Mouse (Mus musculus) skeletal muscle tissue, postnatal 0 days (tissue): ENCODE measurements around the gene Lce1h. TPM values are rescaled to one million over a fixed set of nuclear protein-coding genes. Genes with fewer than 3 reads are reported as not detected.

Experiments
- polyA plus RNA-seq: library from polyadenylated mRNA; unstranded; fragments of >200 nt; fragmentation: Nextera tagmentation; extraction: Ambion mirVana; gene quantifications from 2 replicates; pipeline ENCODE4 v1.2.1, GENCODE M21; 2015

The Lce1h gene
- 5.9 TPM in 1 of 2 replicates, not detected in the other for polyA plus RNA-seq

GRCm38 (mm10) chr3:92764965-92765364 lies at the start of gene Lce1h:
Gene Lce1h (minus strand): TSS chr3:92765065.

GRCm38 (mm10) chr3:92807791-92808190 lies 42.9 kb upstream of the Lce1h start, which contains the start of gene Lce1k:
Gene Lce1k (minus strand): TSS chr3:92807891.

GRCm38 (mm10) chr3:92790414-92790813 lies 25.5 kb upstream of the Lce1h start, which contains the start of gene Lce1j:
Gene Lce1j (minus strand): TSS chr3:92790514.

GRCm38 (mm10) chr3:92778799-92779198 lies 13.9 kb upstream of the Lce1h start, which contains the start of gene Lce1i:
Gene Lce1i (minus strand): TSS chr3:92778899.

GRCm38 (mm10) chr3:92752238-92752637 lies 12.6 kb downstream of the Lce1h start, which contains the start of gene Lce1g:
Gene Lce1g (minus strand): TSS chr3:92752338.

GRCm38 (mm10) chr3:92738996-92739395 lies 25.9 kb downstream of the Lce1h start, which contains the start of gene Gm38119:
Gene Gm38119 (minus strand): TSS chr3:92739096.

GRCm38 (mm10) chr3:92720250-92720649 lies 44.6 kb downstream of the Lce1h start, which contains the start of gene Lce1f:
Gene Lce1f (minus strand): TSS chr3:92720350.

Other genes with a start within 250 kb of the Lce1h start
- not detected in 2 replicates for gene 2310046K23Rik, start 230.6 kb downstream of the Lce1h start, polyA plus RNA-seq
- gene Ivl, start 191.3 kb downstream of the Lce1h start, polyA plus RNA-seq = 4.4 TPM in 1 of 2 replicates, not detected in the other
- gene Smcp, start 176.1 kb downstream of the Lce1h start, polyA plus RNA-seq = not detected in 2 replicates
- gene 2210017I01Rik, start 157.6 kb downstream of the Lce1h start, polyA plus RNA-seq = not detected in 2 replicates
- 3.9 TPM in 1 of 2 replicates, not detected in the other for gene Lce6a, start 143.4 kb downstream of the Lce1h start, polyA plus RNA-seq
- gene Lce1a1, start 116.8 kb downstream of the Lce1h start, polyA plus RNA-seq = 10.0 TPM in 1 of 2 replicates, not detected in the other
- gene Lce1b, start 108.1 kb downstream of the Lce1h start, polyA plus RNA-seq = 4.4 TPM in 1 of 2 replicates, not detected in the other
- 22.2 TPM in 1 of 2 replicates, not detected in the other for gene Lce1a2, start 94.8 kb downstream of the Lce1h start, polyA plus RNA-seq
- 19.1 TPM in 1 of 2 replicates, not detected in the other for gene Lce1c, start 85.8 kb downstream of the Lce1h start, polyA plus RNA-seq
- 4.5 TPM in 1 of 2 replicates, not detected in the other for gene Lce1d, start 77.9 kb downstream of the Lce1h start, polyA plus RNA-seq
- 9.5 TPM in 1 of 2 replicates, not detected in the other for gene Lce1e, start 56.0 kb downstream of the Lce1h start, polyA plus RNA-seq
- gene Lce1f, start 44.7 kb downstream of the Lce1h start, polyA plus RNA-seq = 9.6 TPM in 1 of 2 replicates, not detected in the other
- not detected in 2 replicates for gene Gm38119, start 26.0 kb downstream of the Lce1h start, polyA plus RNA-seq
- gene Lce1g, start 12.7 kb downstream of the Lce1h start, polyA plus RNA-seq = 5.5 TPM in 1 of 2 replicates, not detected in the other
- gene Lce1i, start 13.8 kb upstream of the Lce1h start, polyA plus RNA-seq = 12.5 TPM in 1 of 2 replicates, not detected in the other
- gene Lce1j, start 25.4 kb upstream of the Lce1h start, polyA plus RNA-seq = 3.5 TPM in 1 of 2 replicates, not detected in the other
- gene Lce1k, start 42.8 kb upstream of the Lce1h start, polyA plus RNA-seq = 2.4 TPM in 1 of 2 replicates, not detected in the other
- 3.5 TPM in 1 of 2 replicates, not detected in the other for gene Kprp, start 62.2 kb upstream of the Lce1h start, polyA plus RNA-seq
- 8.8 TPM in 1 of 2 replicates, not detected in the other for gene Lce1l, start 86.2 kb upstream of the Lce1h start, polyA plus RNA-seq
- gene 2310050C09Rik, start 105.2 kb upstream of the Lce1h start, polyA plus RNA-seq = 8.3 TPM in 1 of 2 replicates, not detected in the other
- not detected in 2 replicates for gene Lce3a, start 161.2 kb upstream of the Lce1h start, polyA plus RNA-seq
- gene Lce3b, start 167.9 kb upstream of the Lce1h start, polyA plus RNA-seq = not detected in 2 replicates
- gene Lce3c, start 179.4 kb upstream of the Lce1h start, polyA plus RNA-seq = 5.2 TPM in 1 of 2 replicates, not detected in the other
- not detected in 2 replicates for gene Lce3d, start 192.3 kb upstream of the Lce1h start, polyA plus RNA-seq
- 0.35 TPM in 1 of 2 replicates, not detected in the other for gene Lce3e, start 202.0 kb upstream of the Lce1h start, polyA plus RNA-seq
- not detected in 2 replicates for gene Lce3f, start 227.2 kb upstream of the Lce1h start, polyA plus RNA-seq